Mouse (Mus musculus): ENCODE data around the gene Trappc10.
"Not testable (repeated sequence)": the region's sequence is repeated elsewhere in the genome, so short reads cannot be mapped to it uniquely, and the experiment has no call there.

Trappc10 gene

GRCm38 (mm10) chr10:78201182-78201581 lies 43.3 kb downstream of the Trappc10 start:
- DNase-seq (ENCODE audit: low read depth), result no peak

- no peak for DNase-seq (ENCODE audit: low read depth)
Observed at GRCm38 (mm10) chr10:78192933-78193332, 51.5 kb downstream of the Trappc10 start.

GRCm38 (mm10) chr10:78186076-78186475 lies 58.4 kb downstream of the Trappc10 start:
- DNase-seq (ENCODE audit: low read depth), result not testable (repeated sequence)

- no peak for DNase-seq (ENCODE audit: low read depth)
Observed at GRCm38 (mm10) chr10:78185381-78185725, 59.1 kb downstream of the Trappc10 start.

- DNase-seq (ENCODE audit: low read depth), result peak; percentile 96
Observed at GRCm38 (mm10) chr10:78184531-78185380, 59.7 kb downstream of the Trappc10 start, which contains the start of gene Pwp2. Gene Pwp2 (minus strand): TSS chr10:78185149.

- DNase-seq (ENCODE audit: low read depth), result no peak
Observed at GRCm38 (mm10) chr10:78183577-78183976, 60.9 kb downstream of the Trappc10 start.

- no peak for DNase-seq (ENCODE audit: low read depth)
Observed at GRCm38 (mm10) chr10:78182321-78182720, 62.1 kb downstream of the Trappc10 start.

- no peak for DNase-seq (ENCODE audit: low read depth)
Observed at GRCm38 (mm10) chr10:78174474-78174873, 70.0 kb downstream of the Trappc10 start.

GRCm38 (mm10) chr10:78171581-78171980 lies 72.9 kb downstream of the Trappc10 start:
- no peak for DNase-seq (ENCODE audit: low read depth)

- no peak for DNase-seq (ENCODE audit: low read depth)
Observed at GRCm38 (mm10) chr10:78171057-78171456, 73.4 kb downstream of the Trappc10 start.

- no peak for DNase-seq (ENCODE audit: low read depth)
Observed at GRCm38 (mm10) chr10:78170445-78170844, 74.0 kb downstream of the Trappc10 start.

- peak; percentile 98 for DNase-seq (ENCODE audit: low read depth)
Observed at GRCm38 (mm10) chr10:78169281-78170042, 75.0 kb downstream of the Trappc10 start, which contains the start of gene D10Jhu81e. Gene D10Jhu81e (minus strand): TSS chr10:78169782.

- DNase-seq (ENCODE audit: low read depth), result no peak
Observed at GRCm38 (mm10) chr10:78168792-78169191, 75.6 kb downstream of the Trappc10 start.

- DNase-seq (ENCODE audit: low read depth), result no peak
Observed at GRCm38 (mm10) chr10:78167775-78168174, 76.7 kb downstream of the Trappc10 start.

GRCm38 (mm10) chr10:78167333-78167732 lies 77.1 kb downstream of the Trappc10 start:
- no peak for DNase-seq (ENCODE audit: low read depth)

GRCm38 (mm10) chr10:78165256-78166005 lies 79.0 kb downstream of the Trappc10 start:
- DNase-seq (ENCODE audit: low read depth), result no peak

GRCm38 (mm10) chr10:78164786-78165185 lies 79.7 kb downstream of the Trappc10 start:
- DNase-seq (ENCODE audit: low read depth), result no peak

- peak; percentile 87 for DNase-seq (ENCODE audit: low read depth)
Observed at GRCm38 (mm10) chr10:78163923-78164322, 80.5 kb downstream of the Trappc10 start.

- DNase-seq (ENCODE audit: low read depth), result no peak
Observed at GRCm38 (mm10) chr10:78163241-78163640, 81.2 kb downstream of the Trappc10 start.

GRCm38 (mm10) chr10:78162646-78163045 lies 81.8 kb downstream of the Trappc10 start:
- no peak for DNase-seq (ENCODE audit: low read depth)

GRCm38 (mm10) chr10:78161096-78161495 lies 83.3 kb downstream of the Trappc10 start:
- DNase-seq (ENCODE audit: low read depth), result no peak

Data from naive thymus-derived CD4-positive, alpha-beta T cell, adult 2 months (primary cell).